Mouse (Mus musculus) layer of hippocampus, adult 2 months (tissue): ENCODE data around the gene Ghitm. TPM values are rescaled to one million over a fixed set of nuclear protein-coding genes. Genes with fewer than 3 reads are reported as not detected.
"Not testable (repeated sequence)": the region's sequence is repeated elsewhere in the genome, so short reads cannot be mapped to it uniquely, and the experiment has no call there.

Experiments used
- DNase-seq, 2 experiments: peaks; one replicate each; pipeline ENCODE4 v3.0.0; 2022; ENCODE audit warnings: low spot score in 2 of 2
- H3K27ac ChIP-seq: fragments of 200-600 bp; 2 replicates; pipeline ENCODE4 v1.8.1; 2022
- H3K4me3 ChIP-seq: fragments of 200-600 bp; 2 replicates; pipeline ENCODE4 v1.8.1; 2022; ENCODE audit warnings: mild to moderate bottlenecking
- CTCF ChIP-seq: fragments of 200-600 bp; conservative IDR thresholded peaks from 2 replicates; pipeline ENCODE4 v1.8.1; 2022; ENCODE audit warnings: antibody characterized with exemption, mild to moderate bottlenecking, moderate library complexity
- long read RNA-seq, 2 experiments: library from polyadenylated mRNA; stranded (forward); transcript quantifications; one replicate each; pipeline ENCODE4 v2.0.0; 2021; ENCODE audit warnings: borderline mapping rate in 2 of 2
- total RNA-seq, 2 experiments: library from RNA; stranded (reverse); gene quantifications; 2 replicates each; pipeline ENCODE4 v1.2.3; 2021

Ghitm gene
- total RNA-seq, result 100 to 1,000 TPM; 412 to 415 TPM
- long read RNA-seq, experiment 1, transcript Ghitm-202 (9 exons, 3,188 nt), result major isoform, 295 of 388 reads
- long read RNA-seq, experiment 1, transcript Ghitm-201 (9 exons, 2,573 nt), result minor isoform, 23 of 388 reads
- long read RNA-seq, experiment 1, partial matches to known transcripts, result 30 of 388 reads
- long read RNA-seq, experiment 1, other reads (novel, unspliced or antisense), result 40 of 388 reads
- long read RNA-seq, experiment 2, transcript Ghitm-201 (9 exons, 2,573 nt), result minor isoform, 23 of 611 reads
- long read RNA-seq, experiment 2, transcript Ghitm-202 (9 exons, 3,188 nt), result major isoform, 487 of 611 reads
- long read RNA-seq, experiment 2, partial matches to known transcripts, result 58 of 611 reads
- long read RNA-seq, experiment 2, other reads (novel, unspliced or antisense), result 43 of 611 reads

DNA sequence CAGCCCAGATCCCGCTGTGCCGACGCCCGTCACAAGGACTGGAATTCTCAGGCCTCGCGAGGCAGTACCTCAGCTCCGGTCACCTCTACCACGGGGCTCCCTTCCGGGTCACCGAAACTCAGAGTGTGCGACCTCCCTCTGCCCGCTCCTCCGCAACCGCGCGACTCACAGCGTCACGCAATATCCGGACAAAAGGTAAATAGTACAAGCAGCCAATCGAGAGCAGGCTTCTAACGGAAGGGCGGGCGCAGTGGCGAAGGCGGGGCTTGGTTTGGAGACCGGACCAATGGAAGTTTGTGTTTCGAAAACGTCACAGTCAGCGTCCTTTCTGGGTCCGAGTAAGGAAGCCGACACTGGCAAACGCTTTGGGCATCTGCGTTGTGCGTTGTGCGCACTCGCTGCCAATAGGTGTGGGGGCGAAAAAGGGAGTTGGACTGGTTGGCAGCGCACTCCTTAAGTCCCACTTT is at the start of gene Ghitm:
TSS of gene Ghitm (minus strand) at position 146 of the 467 bp plus-strand sequence.
- TF ChIP-seq CTCF, result no peak; the same call in 1 of the 2 replicates
- H3K4me3 ChIP-seq, result peak within 1 kb of the TSS; percentile 84
- peak within 1 kb of the TSS; percentile 84 for H3K27ac ChIP-seq
- peak; percentile 98 to 99 for DNase-seq

- Histone ChIP-seq H3K27ac (no peak overlapping the region), H3K4me3 (no peak overlapping the region)
- no peak for TF ChIP-seq CTCF
- no peak for DNase-seq
Measured at GRCm38 (mm10) chr14:37184871-37185270, 49.8 kb upstream of the Ghitm start.

- H3K27ac ChIP-seq, result no peak overlapping the region
- no peak overlapping the region for H3K4me3 ChIP-seq
- DNase-seq, result no peak
- peak; percentile 70 for TF ChIP-seq CTCF
Measured at GRCm38 (mm10) chr14:37174484-37174883, 39.4 kb upstream of the Ghitm start.

- H3K4me3 ChIP-seq, result no peak overlapping the region; the same call in 1 of the 2 replicates
- peak; percentile 79 for TF ChIP-seq CTCF
- peak overlapping the region; percentile 43 for H3K27ac ChIP-seq
- DNase-seq, result peak; percentile 14 to 38
Measured at GRCm38 (mm10) chr14:37165266-37165926, 30.3 kb upstream of the Ghitm start.

GRCm38 (mm10) chr14:37164392-37165032 is 29.4 kb upstream of the Ghitm start:
- TF ChIP-seq CTCF, result no peak
- Histone ChIP-seq H3K4me3 (no peak overlapping the region), H3K27ac (peak overlapping the region; percentile 43)
- DNase-seq, result no peak

GRCm38 (mm10) chr14:37163277-37163956 is 28.3 kb upstream of the Ghitm start:
- no peak for DNase-seq
- H3K4me3 ChIP-seq, result no peak overlapping the region
- H3K27ac ChIP-seq, result no peak overlapping the region
- TF ChIP-seq CTCF, result no peak

- DNase-seq, result no peak
- no peak overlapping the region for H3K27ac ChIP-seq
- H3K4me3 ChIP-seq, result no peak overlapping the region
- no peak for TF ChIP-seq CTCF
Measured at GRCm38 (mm10) chr14:37154391-37154790, 19.3 kb upstream of the Ghitm start.

GRCm38 (mm10) chr14:37139051-37139710 is 4.1 kb upstream of the Ghitm start:
- H3K27ac ChIP-seq, result no peak overlapping the region
- no peak for TF ChIP-seq CTCF
- no peak for DNase-seq
- no peak overlapping the region for H3K4me3 ChIP-seq

GRCm38 (mm10) chr14:37137596-37137995 is 2.5 kb upstream of the Ghitm start:
- H3K4me3 ChIP-seq, H3K27ac ChIP-seq, DNase-seq: not testable (repeated sequence)
- peak; percentile 26; the same call in 1 of the 2 replicates for TF ChIP-seq CTCF

- Histone ChIP-seq H3K4me3 (peak overlapping the region; percentile 84; the same call in 1 of the 2 replicates), H3K27ac (peak overlapping the region; percentile 84; the same call in 1 of the 2 replicates)
- DNase-seq, result no peak
- no peak for TF ChIP-seq CTCF
Measured at GRCm38 (mm10) chr14:37136110-37136509, 1.0 kb upstream of the Ghitm start.

- no peak for DNase-seq
- Histone ChIP-seq H3K4me3 (peak overlapping the region; percentile 84), H3K27ac (peak overlapping the region; percentile 84)
- no peak for TF ChIP-seq CTCF
Measured at GRCm38 (mm10) chr14:37135671-37136070, 599 bp upstream of the Ghitm start.
